In the genomic region with DNA sequence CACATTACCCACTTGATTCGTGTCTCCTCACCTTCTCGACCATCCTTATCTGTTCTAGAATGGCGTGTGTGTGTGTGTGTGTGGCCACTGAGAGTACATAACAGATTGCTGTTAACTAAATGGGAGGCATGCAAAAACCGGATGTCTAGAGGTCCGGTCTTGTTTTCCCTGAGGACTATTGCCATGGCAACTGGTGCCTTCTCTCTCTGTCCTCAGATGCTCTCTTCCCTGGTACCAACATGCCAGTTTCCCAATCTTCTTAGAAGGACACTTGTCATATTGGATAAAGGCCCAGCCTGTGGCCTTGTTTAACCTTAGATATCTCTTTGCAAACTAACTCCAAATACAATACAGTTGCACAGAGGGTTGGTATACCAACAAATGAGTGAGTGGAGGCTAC, we compare ENCODE assay signal across 24 mouse cellular contexts.
A peak's percentile ranks its signal among the peaks of the same experiment; 100 is the strongest.
DNase-seq lines count a peak whose midpoint lies in the region; ATAC-seq and TF ChIP-seq lines count a peak whose summit lies in the region.
"Had no signal": no experiment of that assay in that cellular context is flagged by ENCODE, and none has a peak within 500 bp of the region (broad histone marks: within the 10 kb centered on the region; RNA-seq: fewer than 3 reads in every experiment).

No protein-coding gene starts in this region.

- WGBS in forebrain, postnatal 0 days, result 72% methylated on average over 5 of the region's 5 CpGs
- 76% methylated on average over 5 of the region's 5 CpGs for WGBS in forebrain, embryonic 13.5 days
- WGBS in liver, adult 2 months, result 51% methylated on average over 5 of the region's 5 CpGs
- 48% methylated on average over 5 of the region's 5 CpGs for WGBS in liver, embryonic 12.5 days (ENCODE audit: insufficient replicate concordance)

- no peaks in the 10 kb centered on the region for H3K36me3 ChIP-seq in forebrain, postnatal 0 days (ENCODE audit: insufficient read depth)
- no peaks in the 10 kb centered on the region for H3K36me3 ChIP-seq in forebrain, embryonic 13.5 days (ENCODE audit: poor library complexity, severe bottlenecking)
- H3K36me3 ChIP-seq in liver, adult 2 months (ENCODE audit: control insufficient read depth, insufficient read depth, low read length), result no peaks in the 10 kb centered on the region; the same call in 1 of the 2 replicates
- H3K36me3 ChIP-seq in liver, embryonic 12.5 days, result no peaks in the 10 kb centered on the region
- H3K36me3 ChIP-seq: hindbrain, embryonic 15.5 days; limb, embryonic 12.5 days; liver, embryonic 15.5 days; midbrain, embryonic 10.5 days had no signal

- peak; percentile 37 for DNase-seq in forebrain, postnatal 0 days
- DNase-seq in liver, adult 2 months (ENCODE audit: extremely low read depth, low read depth, low spot score), result peak; percentile 51
- peak; percentile 15 for DNase-seq in R1 (ENCODE audit: low read depth, low spot score)
- DNase-seq in adrenal gland, postnatal 14 days, result peak; percentile 67
- DNase-seq in ovary, postnatal 14 days (ENCODE audit: low spot score), result no peak
- DNase-seq: B cell, adult 2 months; cerebellum, adult 9-10 months; embryo, embryonic 11 days; gastrocnemius, adult 2 months; kidney, postnatal 36 days; lung, postnatal 14 days; spleen, adult 18-20 months; thymus, adult 18-20 months; thymus, postnatal 4 days had no signal

- TF ChIP-seq POLR2A in liver, adult 2 months (IDR thresholded peaks at IDR 0.05; ENCODE audit: extremely low read depth, insufficient read depth, low read length), result no peak

- peaks cover 5% of the 10 kb centered on the region; the same call in 1 of the 2 replicates for H3K4me1 ChIP-seq in forebrain, postnatal 0 days (ENCODE audit: insufficient read depth)
- H3K4me1 ChIP-seq in forebrain, embryonic 13.5 days, result peaks cover 8% of the 10 kb centered on the region; the same call in 1 of the 2 replicates
- H3K4me1 ChIP-seq in liver, adult 2 months (ENCODE audit: control insufficient read depth, insufficient read depth, low read length), result peaks cover 29% of the 10 kb centered on the region
- no peaks in the 10 kb centered on the region for H3K4me1 ChIP-seq in liver, embryonic 12.5 days
- H3K4me1 ChIP-seq: hindbrain, embryonic 15.5 days; limb, embryonic 12.5 days had no signal

- H3K27ac ChIP-seq in forebrain, postnatal 0 days (ENCODE audit: low read depth, low read length), result no peak overlapping the region
- no peak overlapping the region for H3K27ac ChIP-seq in forebrain, embryonic 13.5 days
- no peak overlapping the region; the same call in 1 of the 2 replicates for H3K27ac ChIP-seq in liver, adult 2 months (replicated peaks; ENCODE audit: insufficient read depth, low read depth, low read length)
- no peak overlapping the region for H3K27ac ChIP-seq in liver, embryonic 12.5 days
- H3K27ac ChIP-seq: hindbrain, embryonic 15.5 days; left cerebral cortex, adult 2 months; limb, embryonic 12.5 days; liver, embryonic 15.5 days; midbrain, embryonic 10.5 days had no signal

- peak; percentile 71 for ATAC-seq in forebrain, postnatal 0 days
- ATAC-seq in forebrain, embryonic 13.5 days, result no peak
- no peak for ATAC-seq in liver, embryonic 12.5 days
- ATAC-seq in CD4-positive, CD25-positive, alpha-beta regulatory T cell, adult 4 months, result no peak
- ATAC-seq: forebrain, embryonic 16.5 days; intestine, embryonic 16.5 days had no signal

- no peak overlapping the region for H3K9ac ChIP-seq in forebrain, postnatal 0 days
- no peak overlapping the region for H3K9ac ChIP-seq in forebrain, embryonic 13.5 days
- no peak overlapping the region for H3K9ac ChIP-seq in liver, adult 2 months (ENCODE audit: low read depth, low read length)
- no peak overlapping the region for H3K9ac ChIP-seq in liver, embryonic 12.5 days
- H3K9ac ChIP-seq: hindbrain, embryonic 15.5 days; limb, embryonic 12.5 days; liver, embryonic 15.5 days had no signal

- no peaks in the 10 kb centered on the region for H3K27me3 ChIP-seq in forebrain, postnatal 0 days (ENCODE audit: insufficient read depth, low read length)
- 0 out of 2 replicates have a peak, but pooled peaks cover 5% of the 10 kb centered on the region for H3K27me3 ChIP-seq in forebrain, embryonic 13.5 days
- H3K27me3 ChIP-seq in liver, adult 2 months (ENCODE audit: control insufficient read depth, insufficient read depth, low read length), result no peaks in the 10 kb centered on the region
- H3K27me3 ChIP-seq in liver, embryonic 12.5 days (replicated peaks), result peaks cover 23% of the 10 kb centered on the region
- H3K27me3 ChIP-seq: hindbrain, embryonic 15.5 days had no signal

- H3K79me2 ChIP-seq in liver, adult 2 months (ENCODE audit: control insufficient read depth, insufficient read depth, low read length), result no peaks in the 10 kb centered on the region; the same call in 1 of the 2 replicates

- no peaks in the 10 kb centered on the region for H3K9me3 ChIP-seq in forebrain, postnatal 0 days (ENCODE audit: low read length)
- no peaks in the 10 kb centered on the region for H3K9me3 ChIP-seq in forebrain, embryonic 13.5 days (replicated peaks)
- H3K9me3 ChIP-seq in liver, embryonic 12.5 days (replicated peaks), result no peaks in the 10 kb centered on the region
- H3K9me3 ChIP-seq: hindbrain, embryonic 15.5 days; limb, embryonic 12.5 days; liver, embryonic 15.5 days; midbrain, embryonic 10.5 days had no signal

- H3K4me2 ChIP-seq in forebrain, postnatal 0 days (ENCODE audit: low read depth), result no peak overlapping the region
- no peak overlapping the region for H3K4me2 ChIP-seq in forebrain, embryonic 13.5 days
- no peak overlapping the region for H3K4me2 ChIP-seq in liver, embryonic 12.5 days
- H3K4me2 ChIP-seq: hindbrain, embryonic 15.5 days; limb, embryonic 12.5 days; liver, embryonic 15.5 days had no signal

- no peak overlapping the region for H3K4me3 ChIP-seq in forebrain, postnatal 0 days (ENCODE audit: low read depth, low read length)
- no peak overlapping the region for H3K4me3 ChIP-seq in forebrain, embryonic 13.5 days
- H3K4me3 ChIP-seq in liver, adult 2 months (ENCODE audit: insufficient read depth, low read depth, low read length), result no peak overlapping the region
- no peak overlapping the region for H3K4me3 ChIP-seq in liver, embryonic 12.5 days
- H3K4me3 ChIP-seq: gastrocnemius, adult 2 months; hindbrain, embryonic 15.5 days; left cerebral cortex, adult 2 months; limb, embryonic 12.5 days; liver, embryonic 15.5 days; midbrain, embryonic 10.5 days had no signal

- no peak for TF ChIP-seq CTCF in forebrain, postnatal 0 days (IDR thresholded peaks at IDR 0.05; ENCODE audit: low read depth)
- no peak for TF ChIP-seq CTCF in liver, adult 2 months (IDR thresholded peaks at IDR 0.05; ENCODE audit: low read depth, low read length)
